Mouse (Mus musculus): ENCODE measurements around the gene Sema6b. TPM values are rescaled to one million over a fixed set of nuclear protein-coding genes. Genes with fewer than 3 reads are reported as not detected.
A peak's percentile ranks its signal among the peaks of the same experiment; 100 is the strongest.

Gene Sema6b
- polyA plus RNA-seq, 1 experiment = 1.4 TPM

- H3K4me2 ChIP-seq (ENCODE audit: low read depth) = no peak overlapping the region
- no peaks in the 10 kb centered on the region for H3K27me3 ChIP-seq (ENCODE audit: control insufficient read depth, insufficient read depth, insufficient read length)
- no peak overlapping the region for H3ac ChIP-seq (ENCODE audit: control insufficient read depth, insufficient read length)
- no peaks in the 10 kb centered on the region for H3K79me2 ChIP-seq (ENCODE audit: control insufficient read depth, insufficient read depth)
- H3K4me3 ChIP-seq = no peak overlapping the region
- H3K36me3 ChIP-seq (ENCODE audit: control insufficient read depth, insufficient read depth) = peaks cover 14% of the 10 kb centered on the region
- TF ChIP-seq SRF (IDR thresholded peaks at IDR 0.05; ENCODE audit: control insufficient read depth, insufficient read length, low read depth) (no peak), POLR2AphosphoS2 (IDR thresholded peaks at IDR 0.05; ENCODE audit: insufficient read length, low read depth) (no peak), MYOG (IDR thresholded peaks at IDR 0.05; ENCODE audit: control insufficient read depth in 1 of 3, insufficient read depth in 1 of 3, insufficient read length in 2 of 3, low read depth in 2 of 3) (no peak), CEBPB (IDR thresholded peaks at IDR 0.05; ENCODE audit: insufficient read depth, poor library complexity, severe bottlenecking) (no peak), E2F4 (IDR thresholded peaks at IDR 0.05; ENCODE audit: insufficient read depth) (no peak), USF1 (IDR thresholded peaks at IDR 0.05; ENCODE audit: low read depth) (no peak), REST (IDR thresholded peaks at IDR 0.05; ENCODE audit: insufficient read depth, insufficient read length) (no peak), POLR2A (IDR thresholded peaks at IDR 0.05; ENCODE audit: insufficient read length, low read depth) (no peak), TCF3 (IDR thresholded peaks at IDR 0.05; ENCODE audit: insufficient read length, low read depth) (no peak), TCF12 (IDR thresholded peaks at IDR 0.05; ENCODE audit: insufficient read depth, poor library complexity, severe bottlenecking) (no peak), MAX (IDR thresholded peaks at IDR 0.05; ENCODE audit: low read depth) (no peak), MYOD1 (IDR thresholded peaks at IDR 0.05; ENCODE audit: control insufficient read depth in 1 of 3, insufficient read length in 2 of 3, low read depth in 2 of 3) (no peak)
Observed at GRCm38 (mm10) chr17:56175416-56175815, 35.3 kb upstream of the Sema6b start.

- Histone ChIP-seq H3K4me3 (no peak overlapping the region), H3K4me2 (ENCODE audit: low read depth) (no peak overlapping the region), H3K27me3 (ENCODE audit: control insufficient read depth, insufficient read depth, insufficient read length) (no peaks in the 10 kb centered on the region), H3K36me3 (ENCODE audit: control insufficient read depth, insufficient read depth) (peaks cover 14% of the 10 kb centered on the region), H3ac (ENCODE audit: control insufficient read depth, insufficient read length) (no peak overlapping the region), H3K79me2 (ENCODE audit: control insufficient read depth, insufficient read depth) (no peaks in the 10 kb centered on the region)
- TF ChIP-seq POLR2AphosphoS2 (IDR thresholded peaks at IDR 0.05; ENCODE audit: insufficient read length, low read depth) (peak; percentile 77), SRF (IDR thresholded peaks at IDR 0.05; ENCODE audit: control insufficient read depth, insufficient read length, low read depth) (no peak), MYOG (IDR thresholded peaks at IDR 0.05; ENCODE audit: control insufficient read depth in 1 of 3, insufficient read depth in 1 of 3, insufficient read length in 2 of 3, low read depth in 2 of 3) (no peak)
Observed at GRCm38 (mm10) chr17:56173401-56174046, 33.4 kb upstream of the Sema6b start.

- no peak for TF ChIP-seq MYOD1 (IDR thresholded peaks at IDR 0.05; ENCODE audit: control insufficient read depth in 1 of 3, insufficient read length in 2 of 3, low read depth in 2 of 3)
- no peak for TF ChIP-seq REST (IDR thresholded peaks at IDR 0.05; ENCODE audit: insufficient read depth, insufficient read length)
- TF ChIP-seq TCF3 (IDR thresholded peaks at IDR 0.05; ENCODE audit: insufficient read length, low read depth) = no peak
- no peak for TF ChIP-seq SRF (IDR thresholded peaks at IDR 0.05; ENCODE audit: control insufficient read depth, insufficient read length, low read depth)
- TF ChIP-seq MYOG (IDR thresholded peaks at IDR 0.05; ENCODE audit: control insufficient read depth in 1 of 3, insufficient read depth in 1 of 3, insufficient read length in 2 of 3, low read depth in 2 of 3) = no peak
- H3K79me2 ChIP-seq (ENCODE audit: control insufficient read depth, insufficient read depth) = no peaks in the 10 kb centered on the region
- no peak overlapping the region for H3K4me2 ChIP-seq (ENCODE audit: low read depth)
- no peaks in the 10 kb centered on the region for H3K27me3 ChIP-seq (ENCODE audit: control insufficient read depth, insufficient read depth, insufficient read length)
- peaks cover 4% of the 10 kb centered on the region for H3K36me3 ChIP-seq (ENCODE audit: control insufficient read depth, insufficient read depth)
- H3ac ChIP-seq (ENCODE audit: control insufficient read depth, insufficient read length) = no peak overlapping the region
- H3K4me3 ChIP-seq = no peak overlapping the region
Observed at GRCm38 (mm10) chr17:56171881-56172280, 31.7 kb upstream of the Sema6b start.

- TF ChIP-seq CEBPB (IDR thresholded peaks at IDR 0.05; ENCODE audit: insufficient read depth, poor library complexity, severe bottlenecking) (no peak), POLR2A (IDR thresholded peaks at IDR 0.05; ENCODE audit: insufficient read length, low read depth) (no peak)
Observed at GRCm38 (mm10) chr17:56171456-56171855, 31.3 kb upstream of the Sema6b start.

GRCm38 (mm10) chr17:56170636-56171035 lies 30.5 kb upstream of the Sema6b start:
- Histone ChIP-seq H3K27me3 (ENCODE audit: control insufficient read depth, insufficient read depth, insufficient read length) (no peaks in the 10 kb centered on the region), H3K4me2 (ENCODE audit: low read depth) (no peak overlapping the region), H3K36me3 (ENCODE audit: control insufficient read depth, insufficient read depth) (peaks cover 1% of the 10 kb centered on the region), H3K4me3 (no peak overlapping the region), H3ac (ENCODE audit: control insufficient read depth, insufficient read length) (no peak overlapping the region), H3K79me2 (ENCODE audit: control insufficient read depth, insufficient read depth) (no peaks in the 10 kb centered on the region)
- no peak for TF ChIP-seq E2F4 (IDR thresholded peaks at IDR 0.05; ENCODE audit: insufficient read depth)
- no peak for TF ChIP-seq USF1 (IDR thresholded peaks at IDR 0.05; ENCODE audit: low read depth)
- TF ChIP-seq MYOD1 (IDR thresholded peaks at IDR 0.05; ENCODE audit: control insufficient read depth in 1 of 3, insufficient read length in 2 of 3, low read depth in 2 of 3) = no peak
- no peak for TF ChIP-seq TCF12 (IDR thresholded peaks at IDR 0.05; ENCODE audit: insufficient read depth, poor library complexity, severe bottlenecking)
- no peak for TF ChIP-seq SRF (IDR thresholded peaks at IDR 0.05; ENCODE audit: control insufficient read depth, insufficient read length, low read depth)
- TF ChIP-seq POLR2AphosphoS2 (IDR thresholded peaks at IDR 0.05; ENCODE audit: insufficient read length, low read depth) = no peak
- no peak for TF ChIP-seq TCF3 (IDR thresholded peaks at IDR 0.05; ENCODE audit: insufficient read length, low read depth)
- TF ChIP-seq POLR2A (IDR thresholded peaks at IDR 0.05; ENCODE audit: insufficient read length, low read depth) = no peak
- TF ChIP-seq CEBPB (IDR thresholded peaks at IDR 0.05; ENCODE audit: insufficient read depth, poor library complexity, severe bottlenecking) = no peak
- TF ChIP-seq MAX (IDR thresholded peaks at IDR 0.05; ENCODE audit: low read depth) = no peak
- no peak for TF ChIP-seq MYOG (IDR thresholded peaks at IDR 0.05; ENCODE audit: control insufficient read depth in 1 of 3, insufficient read depth in 1 of 3, insufficient read length in 2 of 3, low read depth in 2 of 3)
- no peak for TF ChIP-seq REST (IDR thresholded peaks at IDR 0.05; ENCODE audit: insufficient read depth, insufficient read length)

More at GRCm38 (mm10) chr17:56171456-56171855, 31.3 kb upstream of the Sema6b start:
- no peak overlapping the region for H3K4me2 ChIP-seq (ENCODE audit: low read depth)
- H3K36me3 ChIP-seq (ENCODE audit: control insufficient read depth, insufficient read depth) = peaks cover 3% of the 10 kb centered on the region
- no peak overlapping the region for H3K4me3 ChIP-seq
- no peak overlapping the region for H3ac ChIP-seq (ENCODE audit: control insufficient read depth, insufficient read length)
- no peaks in the 10 kb centered on the region for H3K79me2 ChIP-seq (ENCODE audit: control insufficient read depth, insufficient read depth)
- no peaks in the 10 kb centered on the region for H3K27me3 ChIP-seq (ENCODE audit: control insufficient read depth, insufficient read depth, insufficient read length)

Measured in myocyte (in vitro differentiated cells).